Mouse (Mus musculus): ENCODE results near the gene Fopnl. TPM values are rescaled to one million over a fixed set of nuclear protein-coding genes. Genes with fewer than 3 reads are reported as not detected.

Gene Fopnl
- polyA plus RNA-seq, 1 experiment from 2014 or later = 163 TPM

DNA sequence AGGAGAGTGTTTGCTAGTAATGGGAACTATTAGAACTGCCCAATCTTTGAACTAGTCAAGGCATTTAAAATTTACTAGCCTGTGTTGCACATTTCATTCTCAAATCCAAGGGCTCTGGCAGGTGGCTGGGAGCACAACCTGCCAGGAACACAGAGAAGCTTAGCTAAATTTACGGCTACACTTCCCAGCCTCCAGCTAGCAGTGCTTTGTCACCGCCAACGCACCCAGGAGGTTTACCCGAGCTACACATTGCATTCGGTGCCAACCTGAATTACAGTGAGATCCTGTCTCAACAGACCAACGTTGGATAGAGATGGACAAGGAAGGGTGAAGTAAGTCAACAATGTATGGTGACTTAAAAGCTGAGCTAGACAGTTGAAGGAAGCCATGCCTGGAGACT is 54.0 kb downstream of the Fopnl start:
- Histone ChIP-seq H3K4me2 (replicated peaks) (no peak overlapping the region), H3K36me3 (no peaks in the 10 kb centered on the region), H3K27me3 (no peaks in the 10 kb centered on the region), H3K9me3 (replicated peaks) (no peaks in the 10 kb centered on the region), H3K4me1 (no peaks in the 10 kb centered on the region), H3K4me3 (no peak overlapping the region), H3K27ac (no peak overlapping the region), H3K9ac (no peak overlapping the region)
- WGBS = 86% methylated on average over 6 of the region's 6 CpGs
- ATAC-seq (ENCODE audit: low FRiP score) = no peak

DNA sequence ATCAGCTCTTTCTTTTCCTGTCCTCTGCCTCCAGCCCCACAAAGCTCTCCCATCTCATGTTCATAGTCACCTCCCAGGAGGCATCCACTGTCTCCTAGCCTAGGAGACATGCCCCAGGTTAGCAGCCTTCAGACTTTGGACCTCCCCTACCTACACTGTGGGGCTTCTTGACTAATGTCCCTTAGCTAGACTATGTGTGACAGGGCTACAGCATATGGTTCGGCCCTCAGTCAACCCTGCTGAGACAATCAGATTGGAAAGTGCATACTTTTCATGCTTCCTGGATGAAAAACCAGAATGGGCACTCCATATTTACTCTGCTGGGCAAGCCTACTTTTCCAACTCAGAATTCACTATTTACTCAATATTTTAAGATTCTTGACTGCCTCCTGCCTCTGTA is 54.8 kb downstream of the Fopnl start:
- H3K4me2 ChIP-seq (replicated peaks) = no peak overlapping the region
- no peak for ATAC-seq (ENCODE audit: low FRiP score)
- no peak overlapping the region for H3K27ac ChIP-seq
- H3K9me3 ChIP-seq (replicated peaks) = no peaks in the 10 kb centered on the region
- no peaks in the 10 kb centered on the region for H3K36me3 ChIP-seq
- no peaks in the 10 kb centered on the region for H3K4me1 ChIP-seq
- WGBS = 81% methylated on average over 1 of the region's 1 CpGs
- no peak overlapping the region for H3K9ac ChIP-seq
- H3K27me3 ChIP-seq = no peaks in the 10 kb centered on the region
- no peak overlapping the region for H3K4me3 ChIP-seq

- no peak overlapping the region for H3K27ac ChIP-seq
- no peak for ATAC-seq (ENCODE audit: low FRiP score)
- no peak overlapping the region for H3K4me3 ChIP-seq
- no peaks in the 10 kb centered on the region for H3K36me3 ChIP-seq
- 50% methylated on average over 2 of the region's 2 CpGs for WGBS
- H3K4me2 ChIP-seq (replicated peaks) = no peak overlapping the region
- H3K4me1 ChIP-seq = no peaks in the 10 kb centered on the region
- H3K9me3 ChIP-seq (replicated peaks) = no peaks in the 10 kb centered on the region
- H3K27me3 ChIP-seq = no peaks in the 10 kb centered on the region
- H3K9ac ChIP-seq = no peak overlapping the region
These were observed 58.3 kb downstream of the Fopnl start for GRCm38 (mm10) chr16:14258856-14259255.

GRCm38 (mm10) chr16:14253586-14253985 is 63.6 kb downstream of the Fopnl start:
- Histone ChIP-seq H3K9me3 (replicated peaks) (no peaks in the 10 kb centered on the region), H3K4me3 (no peak overlapping the region), H3K36me3 (no peaks in the 10 kb centered on the region), H3K4me1 (no peaks in the 10 kb centered on the region), H3K4me2 (replicated peaks) (no peak overlapping the region), H3K27ac (no peak overlapping the region), H3K9ac (no peak overlapping the region), H3K27me3 (no peaks in the 10 kb centered on the region)
- no peak for ATAC-seq (ENCODE audit: low FRiP score)
- 79% methylated on average over 3 of the region's 3 CpGs for WGBS

DNA sequence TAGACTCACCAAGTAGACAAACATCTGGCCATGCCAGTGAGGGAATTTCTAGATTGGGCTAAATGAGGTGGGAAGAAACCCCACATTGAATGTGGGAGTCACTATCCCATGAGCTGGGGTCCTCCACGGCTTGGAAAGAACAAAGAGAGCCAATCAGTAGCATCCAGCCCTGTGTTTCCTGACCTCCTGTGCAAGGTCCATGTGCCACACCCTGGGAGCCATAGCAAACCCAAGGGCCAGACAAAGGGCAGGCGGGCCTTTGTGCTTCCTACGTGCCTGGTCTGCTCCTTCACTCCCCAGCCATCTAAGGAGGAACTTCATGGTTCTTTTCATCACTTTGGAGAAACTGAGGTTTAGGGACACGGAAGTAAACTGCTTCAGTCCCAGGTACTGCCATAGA is 64.3 kb downstream of the Fopnl start:
- Histone ChIP-seq H3K9ac (no peak overlapping the region), H3K27ac (no peak overlapping the region), H3K27me3 (no peaks in the 10 kb centered on the region), H3K4me1 (no peaks in the 10 kb centered on the region), H3K4me2 (replicated peaks) (no peak overlapping the region), H3K4me3 (no peak overlapping the region), H3K36me3 (no peaks in the 10 kb centered on the region), H3K9me3 (replicated peaks) (no peaks in the 10 kb centered on the region)
- ATAC-seq (ENCODE audit: low FRiP score) = no peak
- 83% methylated on average over 4 of the region's 4 CpGs for WGBS

DNA sequence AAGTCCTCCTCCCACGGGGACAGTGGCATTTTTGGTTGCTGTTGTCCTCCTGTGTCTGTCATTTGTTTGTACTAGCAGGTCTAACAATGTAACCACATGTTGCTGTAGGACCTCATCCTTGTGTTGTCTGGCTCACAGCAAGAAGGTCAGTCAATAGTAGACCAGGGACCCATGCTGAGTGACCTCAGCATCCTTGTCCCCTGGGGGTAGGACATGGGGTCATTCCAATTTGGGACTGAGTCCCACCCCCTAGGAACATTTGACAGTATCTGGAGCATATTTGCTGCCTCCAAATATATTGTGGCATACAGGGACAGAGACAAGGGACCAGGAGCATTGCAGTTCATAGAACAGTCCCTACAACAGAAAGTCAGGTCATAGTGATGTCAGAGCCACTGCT is 67.3 kb downstream of the Fopnl start:
- no peaks in the 10 kb centered on the region for H3K9me3 ChIP-seq (replicated peaks)
- no peak overlapping the region for H3K4me3 ChIP-seq
- WGBS = 50% methylated on average over 1 of the region's 1 CpGs
- no peaks in the 10 kb centered on the region for H3K27me3 ChIP-seq
- no peak overlapping the region for H3K4me2 ChIP-seq (replicated peaks)
- no peak overlapping the region for H3K27ac ChIP-seq
- H3K9ac ChIP-seq = no peak overlapping the region
- no peak for ATAC-seq (ENCODE audit: low FRiP score)
- no peaks in the 10 kb centered on the region for H3K36me3 ChIP-seq
- H3K4me1 ChIP-seq = no peaks in the 10 kb centered on the region

Other genes with a start within 250 kb of the Fopnl start
- 96.3 and 102 TPM in 2 replicates for gene Nde1, start 154.1 kb downstream of the Fopnl start, polyA plus RNA-seq (2016; fragmentation: Nextera tagmentation; extraction: Ambion mirVana)
- 16.2 and 17.5 TPM in 2 replicates for gene Marf1, start 154.1 kb downstream of the Fopnl start, polyA plus RNA-seq (2016; fragmentation: Nextera tagmentation; extraction: Ambion mirVana)
- gene Myh11, start 26.0 kb downstream of the Fopnl start, polyA plus RNA-seq (2016; fragmentation: Nextera tagmentation; extraction: Ambion mirVana) = 0.30 and 0.79 TPM in 2 replicates
- 9.6 and 10.9 TPM in 2 replicates for gene Abcc1, start 44.2 kb upstream of the Fopnl start, polyA plus RNA-seq (2016; fragmentation: Nextera tagmentation; extraction: Ambion mirVana)
- gene A630010A05Rik, start 244.9 kb upstream of the Fopnl start, polyA plus RNA-seq (2016; fragmentation: Nextera tagmentation; extraction: Ambion mirVana) = not detected in 2 replicates

All from hindbrain, embryonic 12.5 days (tissue).